Mouse (Mus musculus): Measurements from ENCODE around the gene 5730480H06Rik.
A peak's percentile ranks its signal among the peaks of the same experiment; 100 is the strongest.

Gene 5730480H06Rik

GRCm38 (mm10) chr5:48421957-48422356 lies 94.2 kb downstream of the 5730480H06Rik start:
- no peak for DNase-seq (ENCODE audit: low spot score in 2 of 2)

GRCm38 (mm10) chr5:48430459-48430858 lies 102.7 kb downstream of the 5730480H06Rik start:
- peak; percentile 60 to 62 for DNase-seq (ENCODE audit: low spot score in 2 of 2)

GRCm38 (mm10) chr5:48448888-48449287 lies 121.1 kb downstream of the 5730480H06Rik start:
- DNase-seq (ENCODE audit: low spot score in 2 of 2), result no peak

- DNase-seq (ENCODE audit: low spot score in 2 of 2), result peak in 1 of 2 experiments; percentile 15
Measured at GRCm38 (mm10) chr5:48460221-48460620, 132.5 kb downstream of the 5730480H06Rik start.
